Mouse (Mus musculus): ENCODE data around the gene Trpm3.
"Not testable (repeated sequence)": the region's sequence is repeated elsewhere in the genome, so short reads cannot be mapped to it uniquely, and the experiment has no call there.

The Trpm3 gene

GRCm38 (mm10) chr19:22847696-22848095 lies 708.9 kb downstream of the Trpm3 start:
- no peak for DNase-seq (ENCODE audit: low read depth, low spot score)

GRCm38 (mm10) chr19:22848251-22848650 lies 709.4 kb downstream of the Trpm3 start:
- DNase-seq (ENCODE audit: low read depth, low spot score), result no peak

GRCm38 (mm10) chr19:22848783-22849576 lies 710.1 kb downstream of the Trpm3 start:
- no peak for DNase-seq (ENCODE audit: low read depth, low spot score)

DNA sequence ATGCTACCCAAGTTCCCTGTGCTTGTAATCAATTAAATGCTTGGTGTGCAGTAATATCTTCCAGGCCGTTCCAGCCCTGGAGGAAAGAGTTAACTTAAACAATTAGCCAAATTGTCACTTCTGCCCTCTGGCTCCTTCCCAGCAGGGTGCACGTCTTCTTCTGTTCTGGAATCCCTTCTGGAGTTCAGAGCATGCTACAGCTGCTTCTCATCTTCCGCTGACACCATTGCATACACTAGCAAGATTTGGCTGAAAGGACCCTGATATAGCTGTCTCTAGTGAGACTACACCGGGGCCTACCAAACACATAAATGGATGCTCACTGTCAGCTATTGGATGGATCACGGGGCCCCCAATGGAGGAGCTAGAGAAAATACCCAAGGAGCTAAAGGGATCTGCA lies 712.6 kb downstream of the Trpm3 start:
- not testable (repeated sequence) for DNase-seq (ENCODE audit: low read depth, low spot score)

DNA sequence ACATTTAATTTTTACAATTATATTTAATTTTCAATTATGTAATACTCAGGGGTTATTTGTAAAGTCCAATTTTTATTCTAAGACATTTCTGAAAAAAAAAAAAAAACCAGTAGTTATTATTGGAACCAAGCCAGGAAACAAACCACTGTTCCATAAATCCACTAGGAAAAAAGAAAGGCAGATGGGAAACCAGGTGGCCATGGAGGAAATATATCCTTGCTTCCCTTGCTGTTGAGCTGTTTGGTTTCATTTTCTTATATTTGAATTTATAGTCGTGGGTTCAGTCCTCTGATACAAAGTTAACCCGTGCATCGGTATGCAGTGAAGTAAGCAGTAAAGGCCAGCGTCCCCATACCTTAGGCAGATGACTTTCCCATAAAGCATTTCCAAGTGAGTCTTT lies 720.8 kb downstream of the Trpm3 start:
- DNase-seq (ENCODE audit: low read depth, low spot score), result no peak

GRCm38 (mm10) chr19:22867456-22867855 lies 728.6 kb downstream of the Trpm3 start:
- no peak for DNase-seq (ENCODE audit: low read depth, low spot score)

GRCm38 (mm10) chr19:22869853-22870252 lies 731.0 kb downstream of the Trpm3 start:
- DNase-seq (ENCODE audit: low read depth, low spot score), result no peak

DNA sequence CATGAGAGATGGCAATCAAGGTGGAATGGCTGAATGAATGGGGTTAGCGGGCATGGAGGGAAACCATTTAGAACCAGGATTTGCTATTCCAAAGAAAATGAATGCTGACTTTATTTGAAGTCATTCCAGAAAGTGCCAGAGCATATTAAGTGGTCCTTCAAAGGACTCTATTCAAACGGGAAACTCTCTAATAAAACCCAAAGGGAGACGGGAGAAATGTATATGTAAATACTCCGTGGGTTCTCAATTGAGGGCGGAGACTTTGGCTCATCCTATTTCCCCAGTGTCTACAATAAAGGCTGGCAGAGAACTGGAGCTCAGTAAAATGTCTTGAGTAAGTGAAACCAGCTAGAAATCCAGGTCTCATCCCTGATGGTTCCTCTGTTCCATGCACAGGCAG lies 733.6 kb downstream of the Trpm3 start:
- DNase-seq (ENCODE audit: low read depth, low spot score), result no peak

- DNase-seq (ENCODE audit: low read depth, low spot score), result no peak
Measured at GRCm38 (mm10) chr19:22880199-22880598, 741.4 kb downstream of the Trpm3 start.

DNA sequence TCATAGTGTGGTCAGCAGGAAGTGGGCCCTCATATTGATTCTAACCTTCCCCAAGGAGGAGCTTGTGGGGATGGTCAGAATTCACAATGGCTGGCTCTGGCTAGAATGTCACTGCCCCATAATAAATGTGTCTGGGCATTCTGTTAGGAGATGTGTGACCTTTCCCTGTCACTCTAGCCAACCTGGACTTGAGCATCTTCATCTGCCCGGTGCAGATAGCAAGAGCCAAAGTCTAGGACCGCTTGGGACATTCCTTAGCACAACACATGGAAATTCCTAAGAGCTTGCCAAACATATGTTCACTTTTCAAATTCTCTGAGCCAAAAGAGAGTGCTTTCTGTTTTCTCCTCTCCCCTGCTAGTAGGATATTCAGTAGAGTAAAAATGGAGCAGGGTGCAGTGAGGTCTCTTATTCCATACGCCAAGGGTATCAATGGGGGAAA lies 743.8 kb downstream of the Trpm3 start:
- DNase-seq (ENCODE audit: low read depth, low spot score), result no peak

DNA sequence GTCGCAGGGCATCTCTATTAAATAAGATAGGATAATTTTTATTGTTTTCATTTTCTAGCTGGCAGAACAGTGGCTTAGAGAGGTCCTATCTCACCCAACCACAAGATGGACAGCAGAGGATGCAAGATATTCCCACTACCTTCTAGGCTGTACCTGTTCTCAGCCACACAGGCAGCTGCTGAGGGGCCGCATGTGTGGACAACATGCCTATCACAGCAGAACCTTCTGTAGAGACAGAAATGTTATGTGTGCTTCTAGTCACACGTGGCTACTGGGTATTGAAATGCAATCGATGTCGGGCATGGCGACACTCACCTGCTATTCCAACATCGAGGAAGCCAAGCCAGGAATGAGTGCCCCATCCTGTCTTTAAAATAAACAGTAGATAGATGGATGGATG lies 744.3 kb downstream of the Trpm3 start:
- no peak for DNase-seq (ENCODE audit: low read depth, low spot score)

- peak; percentile 81 for DNase-seq (ENCODE audit: low read depth, low spot score)
Measured at GRCm38 (mm10) chr19:22883744-22884317, 745.0 kb downstream of the Trpm3 start.

DNA sequence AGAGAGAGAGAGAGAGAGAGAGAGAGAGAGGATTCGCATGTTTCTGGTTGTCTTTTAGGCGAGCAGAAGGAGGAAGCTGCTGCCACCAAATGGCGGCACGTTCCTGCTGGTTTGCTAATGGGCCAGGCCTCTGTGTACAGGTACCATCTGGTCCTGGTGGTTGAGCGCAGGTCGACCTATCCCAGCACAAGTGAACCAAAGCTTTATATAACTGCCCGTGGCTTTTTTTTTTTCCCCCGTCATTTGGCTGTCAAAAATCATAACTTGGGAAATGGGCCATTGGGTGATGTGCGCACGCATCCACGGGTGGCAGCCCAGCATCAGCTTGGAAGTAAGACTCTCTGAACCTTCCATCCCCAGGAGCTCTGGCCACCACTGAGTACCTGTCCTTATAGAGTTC lies 745.5 kb downstream of the Trpm3 start:
- DNase-seq (ENCODE audit: low read depth, low spot score), result peak; percentile 26

DNA sequence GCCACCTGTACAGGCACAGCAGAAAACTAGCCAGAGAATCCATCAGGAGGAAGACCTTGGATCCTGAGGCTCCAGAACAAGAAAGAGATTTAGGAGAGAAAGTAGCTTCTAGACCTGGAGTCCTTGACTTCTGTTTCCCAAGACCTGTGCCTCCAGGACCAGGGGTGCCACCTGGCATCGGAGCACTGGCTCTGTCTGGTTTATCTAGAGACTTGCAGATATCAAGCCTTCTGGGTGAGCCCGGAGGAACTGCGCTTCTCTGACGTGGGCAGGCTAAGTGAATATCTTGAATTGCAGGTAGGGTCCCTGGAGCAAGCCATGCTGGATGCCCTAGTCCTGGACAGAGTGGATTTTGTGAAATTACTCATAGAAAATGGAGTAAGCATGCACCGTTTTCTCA lies 746.2 kb downstream of the Trpm3 start:
- DNase-seq (ENCODE audit: low read depth, low spot score), result no peak

- DNase-seq (ENCODE audit: low read depth, low spot score), result no peak
Measured at GRCm38 (mm10) chr19:22901892-22902291, 763.0 kb downstream of the Trpm3 start.

GRCm38 (mm10) chr19:22902386-22902785 lies 763.5 kb downstream of the Trpm3 start:
- DNase-seq (ENCODE audit: low read depth, low spot score), result no peak

DNA sequence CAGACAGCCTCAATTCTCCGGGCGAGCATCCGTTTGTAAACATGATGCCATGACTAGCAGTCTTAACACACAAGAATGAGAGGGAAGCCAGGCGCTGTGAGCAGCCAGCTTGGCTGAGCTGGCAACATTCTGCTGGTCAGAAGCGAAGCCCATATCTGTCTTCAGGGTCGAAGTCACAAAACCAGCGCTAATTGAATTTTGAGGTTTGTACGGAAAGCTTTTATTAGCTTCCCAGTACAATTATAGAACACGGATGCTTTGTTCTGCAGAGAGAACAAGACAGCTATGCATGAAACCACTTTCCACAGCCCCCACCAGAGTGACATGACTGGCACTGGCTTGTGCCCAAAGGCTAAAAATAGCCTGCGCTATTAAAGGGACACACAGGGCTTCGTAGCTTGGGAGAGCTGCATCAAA lies 766.2 kb downstream of the Trpm3 start:
- DNase-seq (ENCODE audit: low read depth, low spot score), result no peak

DNA sequence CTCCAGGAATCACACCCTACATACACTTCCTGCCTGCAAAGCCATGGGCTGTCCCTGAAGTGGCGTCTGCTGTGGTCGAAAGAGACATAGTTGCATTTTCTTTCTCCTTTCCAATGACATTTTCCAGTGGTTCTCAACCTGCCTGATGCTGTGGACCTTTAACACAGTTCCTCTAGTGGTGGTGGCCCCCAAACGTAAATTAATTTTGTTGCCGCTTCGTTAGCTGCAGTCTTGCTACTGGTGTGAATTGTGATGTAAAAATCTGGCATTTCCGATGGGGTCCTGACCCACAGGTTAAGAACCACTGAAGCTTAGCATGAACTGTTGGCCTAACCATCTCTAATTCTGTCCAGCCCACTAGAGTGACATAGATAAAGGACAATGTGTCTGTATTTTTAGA lies 771.8 kb downstream of the Trpm3 start:
- DNase-seq (ENCODE audit: low read depth, low spot score), result no peak

GRCm38 (mm10) chr19:22912971-22913370 lies 774.1 kb downstream of the Trpm3 start:
- no peak for DNase-seq (ENCODE audit: low read depth, low spot score)

- DNase-seq (ENCODE audit: low read depth, low spot score), result peak; percentile 97
Measured at GRCm38 (mm10) chr19:22915868-22916642, 777.2 kb downstream of the Trpm3 start.

DNA sequence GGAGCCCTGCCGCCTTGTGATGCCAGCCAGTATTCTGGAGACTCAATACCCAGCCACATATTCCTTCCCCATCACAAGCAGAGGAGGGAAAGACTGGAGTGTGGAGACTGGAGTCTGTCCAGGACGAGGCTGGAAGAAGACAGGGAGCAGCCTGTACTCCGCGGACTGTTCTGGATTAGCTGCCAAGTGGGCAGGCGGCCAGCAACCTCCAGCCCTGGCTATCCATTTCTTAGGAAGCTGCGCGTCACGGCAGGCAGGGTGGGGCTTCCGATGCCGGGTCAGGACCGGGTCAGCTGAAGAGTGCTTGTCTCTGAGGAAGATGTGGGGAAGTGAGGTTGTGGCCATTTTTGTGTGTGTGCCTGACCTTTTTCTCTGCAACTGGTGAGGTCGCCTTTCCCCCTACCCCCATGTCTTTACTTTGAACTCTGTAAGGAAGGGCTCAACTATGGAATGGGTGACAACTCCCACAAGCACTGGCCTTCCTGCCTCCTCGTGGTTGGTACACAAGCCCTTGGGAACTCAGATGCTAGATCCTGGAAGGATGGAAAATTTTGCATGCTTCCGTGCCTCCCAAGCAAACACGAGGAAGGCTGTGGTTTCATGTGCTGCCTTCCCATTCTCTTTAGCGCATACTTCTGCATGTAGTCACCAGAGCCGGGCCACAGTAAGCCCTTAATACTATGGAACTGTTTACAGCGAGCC lies 777.9 kb downstream of the Trpm3 start:
- DNase-seq (ENCODE audit: low read depth, low spot score), result peak; percentile 52

- DNase-seq (ENCODE audit: low read depth, low spot score), result no peak
Measured at GRCm38 (mm10) chr19:22917345-22917735, 778.5 kb downstream of the Trpm3 start.
